ENCODE assay signal across 8 mouse cellular contexts in the genomic region with DNA sequence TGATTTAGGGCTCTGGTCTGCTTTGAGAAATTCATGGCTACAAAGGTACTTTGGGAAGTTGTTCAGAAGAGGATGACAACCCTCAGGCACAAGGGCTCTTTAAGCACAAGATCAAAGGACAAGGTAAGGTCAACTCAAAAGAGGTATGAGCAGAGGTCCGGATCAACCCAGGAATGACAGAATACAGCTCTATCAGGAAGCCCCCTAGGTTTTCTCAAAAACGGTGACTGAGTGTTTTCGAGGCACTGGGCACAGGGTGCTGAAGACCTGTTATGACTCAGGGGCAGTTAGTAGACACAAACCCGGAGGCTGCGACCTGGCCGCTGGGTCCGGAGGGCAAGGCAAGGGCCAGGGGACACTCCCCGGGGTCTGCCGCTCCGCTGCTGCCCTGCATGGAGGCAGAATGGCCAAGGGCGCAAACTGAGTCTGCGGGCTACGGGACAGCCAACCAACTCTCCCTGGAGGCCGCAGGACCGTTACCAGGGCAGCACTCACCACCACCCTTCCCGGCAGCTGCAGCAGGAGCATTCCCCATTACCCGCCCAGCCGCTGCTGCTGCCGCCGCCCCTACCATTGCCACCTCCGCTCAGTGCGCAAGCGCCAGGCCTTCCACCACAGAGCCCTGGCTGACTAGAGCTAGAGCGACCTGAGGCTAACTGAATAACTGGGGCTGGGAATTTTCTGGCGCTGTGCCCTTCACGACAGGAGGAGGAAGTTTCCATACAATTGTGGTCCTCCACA. TPM values are rescaled to one million over a fixed set of nuclear protein-coding genes. Genes with fewer than 3 reads are reported as not detected.
DNase-seq lines count a peak whose midpoint lies in the region; ATAC-seq lines count a peak whose summit lies in the region.

No protein-coding gene starts in this region.

- H3K4me3 ChIP-seq in hindbrain, embryonic 14.5 days (replicated peaks; ENCODE audit: low read length) = peak overlapping the region; percentile 59

- peak; percentile 87 to 90 for DNase-seq in adrenal gland, adult (ENCODE audit: inconsistent age in 2 of 2, low spot score in 1 of 2)
- DNase-seq in gastrocnemius, adult 18-20 months (ENCODE audit: low spot score) = peak; percentile 64
- peak; percentile 84 for DNase-seq in hindbrain, embryonic 14.5 days (ENCODE audit: low spot score)
- DNase-seq in left cerebral cortex, adult 11 months (ENCODE audit: low spot score) = peak; percentile 63
- peak; percentile 84 for DNase-seq in lung, postnatal 14 days
- DNase-seq in right cerebral cortex, adult 2 months (ENCODE audit: low spot score in 2 of 2) = peak; percentile 78 to 81
- DNase-seq in urinary bladder, postnatal 14 days (ENCODE audit: low spot score) = peak; percentile 77

- peak overlapping the region; percentile 67; the same call in 1 of the 2 replicates for H3K27ac ChIP-seq in hindbrain, embryonic 14.5 days

- H3K4me1 ChIP-seq in hindbrain, embryonic 14.5 days (replicated peaks; ENCODE audit: control insufficient read depth, insufficient read depth, low read length) = peaks cover 6% of the 10 kb centered on the region; the same call in 1 of the 2 replicates

- H3K9ac ChIP-seq in hindbrain, embryonic 14.5 days = peak overlapping the region; percentile 93

- H3K4me2 ChIP-seq in hindbrain, embryonic 14.5 days (replicated peaks) = peak overlapping the region; percentile 88

- 11% methylated on average over 26 of the region's 26 CpGs for WGBS in hindbrain, embryonic 14.5 days

- no peaks in the 10 kb centered on the region for H3K27me3 ChIP-seq in hindbrain, embryonic 14.5 days (ENCODE audit: control insufficient read depth, insufficient read depth, low read length)

- ATAC-seq in common myeloid progenitor, adult 5-6 weeks (replicated peaks; ENCODE audit: low read depth, poor library complexity, severe bottlenecking) = peak; percentile 91
- peak; percentile 96 for ATAC-seq in hindbrain, embryonic 14.5 days (ENCODE audit: low FRiP score)

- H3K9me3 ChIP-seq in hindbrain, embryonic 14.5 days (ENCODE audit: control insufficient read depth, low read length) = no peaks in the 10 kb centered on the region

- peaks cover 18% of the 10 kb centered on the region for H3K36me3 ChIP-seq in hindbrain, embryonic 14.5 days (replicated peaks; ENCODE audit: control insufficient read depth, insufficient read depth)

RNA-seq across cellular contexts. Expression of a gene that starts 13.2 kb away (rescaled TPM):
- total RNA-seq in common myeloid progenitor, adult 5-6 weeks (2017) = 31.8 and 39.5 TPM in 2 replicates
- total RNA-seq in gastrocnemius, adult 18-20 months (2021) = 1 to 10 TPM; 7.2 to 7.9 TPM
- polyA plus RNA-seq in hindbrain, embryonic 14.5 days (2014; fragmentation: Nextera tagmentation; extraction: Ambion mirVana) = 21.4 and 27.9 TPM in 2 replicates

RNA-seq across cellular contexts. Expression of a gene that starts 13.4 kb away (rescaled TPM):
- 95.9 and 103 TPM in 2 replicates for total RNA-seq in common myeloid progenitor, adult 5-6 weeks (2017)
- total RNA-seq in gastrocnemius, adult 18-20 months (2021) = 10 to 100 TPM; 36.7 to 37.4 TPM
- 96.5 and 109 TPM in 2 replicates for polyA plus RNA-seq in hindbrain, embryonic 14.5 days (2014; fragmentation: Nextera tagmentation; extraction: Ambion mirVana)

RNA-seq across cellular contexts. Expression of a gene that starts 32.9 kb away (rescaled TPM):
- not detected in 2 replicates for total RNA-seq in common myeloid progenitor, adult 5-6 weeks (2017)
- not detected for total RNA-seq in gastrocnemius, adult 18-20 months (2021)
- polyA plus RNA-seq in hindbrain, embryonic 14.5 days (2014; fragmentation: Nextera tagmentation; extraction: Ambion mirVana) = not detected in 2 replicates

RNA-seq across cellular contexts. Expression of a gene that starts 46.8 kb away (rescaled TPM):
- not detected in 2 replicates for total RNA-seq in common myeloid progenitor, adult 5-6 weeks (2017)
- 1 to 10 TPM in 1 of 2 experiments, not detected in 1; 1.8 TPM for total RNA-seq in gastrocnemius, adult 18-20 months (2021)
- polyA plus RNA-seq in hindbrain, embryonic 14.5 days (2014; fragmentation: Nextera tagmentation; extraction: Ambion mirVana) = not detected in 2 replicates

Comparison
In these comparisons a context has a peak if more than half of its experiments do, and no peak if none do; other contexts are left out.
1. Peak in every context shown above with its lines: DNase-seq, ATAC-seq, H3K4me3 ChIP-seq and H3K27ac ChIP-seq.